Comparison of ENCODE assay signal across 9 mouse cellular contexts in the genomic region with DNA sequence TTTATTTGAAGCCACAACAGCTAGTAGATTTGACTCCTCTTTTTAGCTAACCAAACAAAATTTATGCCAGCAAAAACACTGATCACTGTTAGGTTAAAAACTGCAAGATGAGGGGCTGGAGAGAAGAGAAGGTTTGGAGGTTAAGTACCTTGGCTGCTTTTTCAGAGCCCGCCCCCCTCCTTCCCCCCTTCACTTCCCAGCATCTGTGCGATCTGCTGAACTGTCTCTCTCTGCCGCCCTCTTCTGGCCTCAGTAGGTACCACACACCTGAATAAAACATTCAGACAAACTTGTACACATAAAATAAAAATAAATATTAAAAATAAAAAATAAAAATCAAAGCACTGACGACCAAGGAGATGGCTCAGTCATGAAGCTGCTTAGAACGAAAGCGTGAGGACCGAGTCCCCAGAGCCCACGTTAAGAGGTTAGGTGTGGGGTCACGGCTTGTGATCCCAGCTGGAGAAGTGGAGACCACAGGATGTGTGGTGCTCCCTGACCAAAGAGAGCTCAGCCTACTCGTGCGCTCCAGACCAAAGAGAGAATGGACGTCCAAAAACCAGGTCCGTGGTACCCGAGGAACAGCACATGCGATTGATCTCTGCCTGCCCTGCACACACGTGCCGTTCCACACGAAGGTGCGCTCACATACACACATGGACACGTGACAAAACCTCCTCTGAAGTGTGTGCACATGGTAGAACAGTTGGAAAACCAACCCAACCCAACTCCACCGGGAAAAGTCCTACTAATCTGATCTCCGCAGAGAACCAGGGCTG. TPM values are rescaled to one million over a fixed set of nuclear protein-coding genes. Genes with fewer than 3 reads are reported as not detected.
A peak's percentile ranks its signal among the peaks of the same experiment; 100 is the strongest.
DNase-seq lines count a peak whose midpoint lies in the region; ATAC-seq and TF ChIP-seq lines count a peak whose summit lies in the region.
"Had no signal": no experiment of that assay in that cellular context is flagged by ENCODE, and none has a peak within 500 bp of the region (broad histone marks: within the 10 kb centered on the region; RNA-seq: fewer than 3 reads in every experiment).

No protein-coding gene starts in this region.

- no peak overlapping the region for H3K4me3 ChIP-seq in neural tube, embryonic 15.5 days (replicated peaks)
- no peak overlapping the region for H3K4me3 ChIP-seq in cortical plate, adult 2 months (ENCODE audit: insufficient read depth, low read length)
- no peak overlapping the region for H3K4me3 ChIP-seq in limb, embryonic 11.5 days (ENCODE audit: low read depth, low read length)
- H3K4me3 ChIP-seq: myocyte had no signal

- H3K9me3 ChIP-seq in neural tube, embryonic 15.5 days (replicated peaks) = no peaks in the 10 kb centered on the region
- no peaks in the 10 kb centered on the region for H3K9me3 ChIP-seq in limb, embryonic 11.5 days (ENCODE audit: control insufficient read depth, low read length)

- no peak for TF ChIP-seq POLR2A in cortical plate, adult 2 months (IDR thresholded peaks at IDR 0.05; ENCODE audit: extremely low read depth, insufficient read depth, low read length)

- peak; percentile 13; the same call in 1 of the 2 replicates for TF ChIP-seq CTCF in cortical plate, adult 2 months (IDR thresholded peaks at IDR 0.05; ENCODE audit: extremely low read depth, insufficient read depth, low read length)

- no peak overlapping the region for H3K27ac ChIP-seq in neural tube, embryonic 15.5 days (replicated peaks)
- H3K27ac ChIP-seq in cortical plate, adult 2 months (ENCODE audit: insufficient read depth, low read length) = no peak overlapping the region
- no peak overlapping the region for H3K27ac ChIP-seq in limb, embryonic 11.5 days (replicated peaks; ENCODE audit: low read depth, low read length)

- H3K9ac ChIP-seq in neural tube, embryonic 15.5 days (replicated peaks) = no peak overlapping the region
- no peak overlapping the region for H3K9ac ChIP-seq in limb, embryonic 11.5 days (ENCODE audit: low read length)

- peak; percentile 10 for DNase-seq in gastrocnemius, adult 18-20 months (ENCODE audit: low spot score)
- no peak for DNase-seq in gastrocnemius, postnatal 25 days
- DNase-seq in neural tube, embryonic 10.5 days (ENCODE audit: extremely low spot score, low spot score) = peak; percentile 50
- peak; percentile 65 for DNase-seq in limb, embryonic 11.5 days (ENCODE audit: low spot score)
- DNase-seq in thymus, postnatal 10 days (ENCODE audit: low spot score in 2 of 2) = peak; percentile 37 to 57
- DNase-seq in yolk sac, embryonic 10.5 days (ENCODE audit: low spot score) = no peak

- peaks cover 9% of the 10 kb centered on the region for H3K4me1 ChIP-seq in neural tube, embryonic 15.5 days
- H3K4me1 ChIP-seq in cortical plate, adult 2 months (ENCODE audit: control insufficient read depth, insufficient read depth, low read length) = no peaks in the 10 kb centered on the region; the same call in 1 of the 2 replicates
- no peaks in the 10 kb centered on the region for H3K4me1 ChIP-seq in limb, embryonic 11.5 days (ENCODE audit: control insufficient read depth, insufficient read depth, low read length)

- ATAC-seq in neural tube, embryonic 15.5 days (ENCODE audit: low FRiP score) = no peak
- ATAC-seq in limb, embryonic 11.5 days (ENCODE audit: insufficient number of reproducible peaks, low FRiP score, low TSS enrichment, low read depth) = no peak

- no peaks in the 10 kb centered on the region for H3K36me3 ChIP-seq in neural tube, embryonic 15.5 days
- H3K36me3 ChIP-seq in limb, embryonic 11.5 days (ENCODE audit: control insufficient read depth, insufficient read depth, low read length) = no peaks in the 10 kb centered on the region

- H3K4me2 ChIP-seq in neural tube, embryonic 15.5 days = no peak overlapping the region
- no peak overlapping the region for H3K4me2 ChIP-seq in limb, embryonic 11.5 days (ENCODE audit: low read depth, severe bottlenecking)

- no peaks in the 10 kb centered on the region for H3K27me3 ChIP-seq in neural tube, embryonic 15.5 days (replicated peaks)
- no peaks in the 10 kb centered on the region for H3K27me3 ChIP-seq in limb, embryonic 11.5 days (ENCODE audit: control insufficient read depth, insufficient read depth, low read length)

- WGBS in neural tube, embryonic 15.5 days = 77% methylated on average over 22 of the region's 22 CpGs
- WGBS in limb, embryonic 11.5 days = 75% methylated on average over 22 of the region's 22 CpGs

RNA-seq across cellular contexts. Expression of a gene that starts 37.4 kb away (rescaled TPM):
- total RNA-seq in gastrocnemius, adult 18-20 months (2021) = 1 to 10 TPM; 7.4 to 7.6 TPM
- 1 to 10 TPM; 6.1 to 6.3 TPM for total RNA-seq in gastrocnemius, postnatal 25 days (2021)
- 24.1 and 28.4 TPM in 2 replicates for polyA plus RNA-seq in neural tube, embryonic 15.5 days (2015; fragmentation: Nextera tagmentation; extraction: Ambion mirVana)
- polyA plus RNA-seq in cortical plate, adult 2 months (2012; rRNA removed) = 18.9 TPM in 2 replicates
- polyA plus RNA-seq in limb, embryonic 11.5 days (2014; fragmentation: Nextera tagmentation; extraction: Ambion mirVana) = 45.0 and 45.3 TPM in 2 replicates

Comparison
In these comparisons a context has a peak if more than half of its experiments do, and no peak if none do; other contexts are left out.
1. DNase-seq: peak in gastrocnemius, adult 18-20 months (single experiment), neural tube, embryonic 10.5 days (single experiment), limb, embryonic 11.5 days (single experiment) and thymus, postnatal 10 days (2 of 2); none in gastrocnemius, postnatal 25 days (single experiment) and yolk sac, embryonic 10.5 days (single experiment).